Mouse (Mus musculus): ENCODE measurements around the gene Shank1. TPM values are rescaled to one million over a fixed set of nuclear protein-coding genes. Genes with fewer than 3 reads are reported as not detected.
A peak's percentile ranks its signal among the peaks of the same experiment; 100 is the strongest.

Gene Shank1
- polyA plus RNA-seq, 1 experiment from 2014 or later = 1.7 TPM

- H3K27ac ChIP-seq (ENCODE audit: low read length) = no peak overlapping the region
- no peaks in the 10 kb centered on the region for H3K36me3 ChIP-seq (ENCODE audit: control insufficient read depth, insufficient read depth, low read length)
- no peak overlapping the region for H3K4me2 ChIP-seq (ENCODE audit: low read depth, low read length)
- H3K9ac ChIP-seq (ENCODE audit: low read length) = no peak overlapping the region
- H3K4me1 ChIP-seq (ENCODE audit: control insufficient read depth, insufficient read depth, low read length) = no peaks in the 10 kb centered on the region
- no peaks in the 10 kb centered on the region for H3K27me3 ChIP-seq (ENCODE audit: control insufficient read depth, insufficient read depth, low read length)
- H3K9me3 ChIP-seq (replicated peaks; ENCODE audit: control insufficient read depth, low read length) = no peaks in the 10 kb centered on the region
- no peak for ATAC-seq (ENCODE audit: insufficient read depth, low FRiP score)
- 82% methylated on average over 4 of the region's 4 CpGs for WGBS
- H3K4me3 ChIP-seq (replicated peaks; ENCODE audit: low read length) = no peak overlapping the region
Measured at GRCm38 (mm10) chr7:44391831-44392230, 81.8 kb downstream of the Shank1 start.

GRCm38 (mm10) chr7:44392341-44392740 is 82.3 kb downstream of the Shank1 start:
- no peaks in the 10 kb centered on the region for H3K9me3 ChIP-seq (replicated peaks; ENCODE audit: control insufficient read depth, low read length)
- 82% methylated on average over 14 of the region's 14 CpGs for WGBS
- no peak overlapping the region for H3K27ac ChIP-seq (ENCODE audit: low read length)
- ATAC-seq (ENCODE audit: insufficient read depth, low FRiP score) = no peak
- no peak overlapping the region for H3K4me3 ChIP-seq (replicated peaks; ENCODE audit: low read length)
- H3K9ac ChIP-seq (ENCODE audit: low read length) = no peak overlapping the region
- no peak overlapping the region for H3K4me2 ChIP-seq (ENCODE audit: low read depth, low read length)
- H3K27me3 ChIP-seq (ENCODE audit: control insufficient read depth, insufficient read depth, low read length) = no peaks in the 10 kb centered on the region
- no peaks in the 10 kb centered on the region for H3K36me3 ChIP-seq (ENCODE audit: control insufficient read depth, insufficient read depth, low read length)
- no peaks in the 10 kb centered on the region for H3K4me1 ChIP-seq (ENCODE audit: control insufficient read depth, insufficient read depth, low read length)

GRCm38 (mm10) chr7:44393284-44393683 is 83.2 kb downstream of the Shank1 start:
- WGBS = 89% methylated on average over 17 of the region's 17 CpGs
- H3K4me2 ChIP-seq (ENCODE audit: low read depth, low read length) = no peak overlapping the region
- H3K4me3 ChIP-seq (replicated peaks; ENCODE audit: low read length) = no peak overlapping the region
- H3K9ac ChIP-seq (ENCODE audit: low read length) = no peak overlapping the region
- H3K36me3 ChIP-seq (ENCODE audit: control insufficient read depth, insufficient read depth, low read length) = no peaks in the 10 kb centered on the region
- H3K4me1 ChIP-seq (ENCODE audit: control insufficient read depth, insufficient read depth, low read length) = no peaks in the 10 kb centered on the region
- H3K27me3 ChIP-seq (ENCODE audit: control insufficient read depth, insufficient read depth, low read length) = no peaks in the 10 kb centered on the region
- H3K27ac ChIP-seq (ENCODE audit: low read length) = no peak overlapping the region
- ATAC-seq (ENCODE audit: insufficient read depth, low FRiP score) = no peak
- H3K9me3 ChIP-seq (replicated peaks; ENCODE audit: control insufficient read depth, low read length) = no peaks in the 10 kb centered on the region

- Histone ChIP-seq H3K27ac (ENCODE audit: low read length) (no peak overlapping the region), H3K9ac (ENCODE audit: low read length) (no peak overlapping the region), H3K4me1 (ENCODE audit: control insufficient read depth, insufficient read depth, low read length) (no peaks in the 10 kb centered on the region), H3K9me3 (replicated peaks; ENCODE audit: control insufficient read depth, low read length) (no peaks in the 10 kb centered on the region), H3K36me3 (ENCODE audit: control insufficient read depth, insufficient read depth, low read length) (no peaks in the 10 kb centered on the region), H3K4me3 (replicated peaks; ENCODE audit: low read length) (no peak overlapping the region), H3K27me3 (ENCODE audit: control insufficient read depth, insufficient read depth, low read length) (no peaks in the 10 kb centered on the region), H3K4me2 (ENCODE audit: low read depth, low read length) (no peak overlapping the region)
- 0 out of 2 replicates have a peak, but pooled peaks have one; percentile 22 for ATAC-seq (ENCODE audit: insufficient read depth, low FRiP score)
- WGBS = 19% methylated on average over 3 of the region's 3 CpGs
Measured at GRCm38 (mm10) chr7:44398570-44398969, 88.5 kb downstream of the Shank1 start.

- H3K27me3 ChIP-seq (ENCODE audit: control insufficient read depth, insufficient read depth, low read length) = no peaks in the 10 kb centered on the region
- WGBS = 69% methylated on average over 6 of the region's 6 CpGs
- no peak overlapping the region for H3K4me2 ChIP-seq (ENCODE audit: low read depth, low read length)
- H3K9me3 ChIP-seq (replicated peaks; ENCODE audit: control insufficient read depth, low read length) = no peaks in the 10 kb centered on the region
- H3K4me3 ChIP-seq (replicated peaks; ENCODE audit: low read length) = no peak overlapping the region
- no peak overlapping the region for H3K27ac ChIP-seq (ENCODE audit: low read length)
- no peaks in the 10 kb centered on the region for H3K4me1 ChIP-seq (ENCODE audit: control insufficient read depth, insufficient read depth, low read length)
- H3K36me3 ChIP-seq (ENCODE audit: control insufficient read depth, insufficient read depth, low read length) = no peaks in the 10 kb centered on the region
- ATAC-seq (ENCODE audit: insufficient read depth, low FRiP score) = no peak
- no peak overlapping the region for H3K9ac ChIP-seq (ENCODE audit: low read length)
Measured at GRCm38 (mm10) chr7:44401673-44402072, 91.6 kb downstream of the Shank1 start.

- Histone ChIP-seq H3K4me2 (ENCODE audit: low read depth, low read length) (peak overlapping the region; percentile 50), H3K27me3 (ENCODE audit: control insufficient read depth, insufficient read depth, low read length) (no peaks in the 10 kb centered on the region), H3K27ac (ENCODE audit: low read length) (no peak overlapping the region), H3K4me3 (replicated peaks; ENCODE audit: low read length) (peak overlapping the region; percentile 40), H3K9me3 (replicated peaks; ENCODE audit: control insufficient read depth, low read length) (no peaks in the 10 kb centered on the region), H3K4me1 (ENCODE audit: control insufficient read depth, insufficient read depth, low read length) (no peaks in the 10 kb centered on the region), H3K9ac (ENCODE audit: low read length) (no peak overlapping the region), H3K36me3 (ENCODE audit: control insufficient read depth, insufficient read depth, low read length) (no peaks in the 10 kb centered on the region)
- 2% methylated on average over 27 of the region's 27 CpGs for whole genome bisulfite sequencing
- peak; percentile 94 for ATAC-seq (ENCODE audit: insufficient read depth, low FRiP score)
Measured at GRCm38 (mm10) chr7:44405346-44406014, 95.4 kb downstream of the Shank1 start.

GRCm38 (mm10) chr7:44406015-44406355 is 95.9 kb downstream of the Shank1 start:
- H3K4me3 ChIP-seq (replicated peaks; ENCODE audit: low read length) = no peak overlapping the region; the same call in 1 of the 2 replicates
- H3K4me1 ChIP-seq (ENCODE audit: control insufficient read depth, insufficient read depth, low read length) = no peaks in the 10 kb centered on the region
- under 1% methylated on average over 5 of the region's 5 CpGs for WGBS
- peak overlapping the region; percentile 50; the same call in 1 of the 2 replicates for H3K4me2 ChIP-seq (ENCODE audit: low read depth, low read length)
- no peaks in the 10 kb centered on the region for H3K36me3 ChIP-seq (ENCODE audit: control insufficient read depth, insufficient read depth, low read length)
- no peaks in the 10 kb centered on the region for H3K27me3 ChIP-seq (ENCODE audit: control insufficient read depth, insufficient read depth, low read length)
- 0 out of 2 replicates have a peak, but pooled peaks have one; percentile 3 for ATAC-seq (ENCODE audit: insufficient read depth, low FRiP score)
- no peaks in the 10 kb centered on the region for H3K9me3 ChIP-seq (replicated peaks; ENCODE audit: control insufficient read depth, low read length)
- H3K9ac ChIP-seq (ENCODE audit: low read length) = no peak overlapping the region
- no peak overlapping the region for H3K27ac ChIP-seq (ENCODE audit: low read length)

Other genes with a start within 250 kb of the Shank1 start
- gene Klk1b21, start 207.9 kb upstream of the Shank1 start, polyA plus RNA-seq (2015; fragmentation: Nextera tagmentation; extraction: Ambion mirVana) = not detected in 2 replicates
- not detected in 2 replicates for gene Klk1b22, start 197.6 kb upstream of the Shank1 start, polyA plus RNA-seq (2015; fragmentation: Nextera tagmentation; extraction: Ambion mirVana)
- gene Klk1b16, start 173.5 kb upstream of the Shank1 start, polyA plus RNA-seq (2015; fragmentation: Nextera tagmentation; extraction: Ambion mirVana) = 0.25 TPM in 1 of 2 replicates, not detected in the other
- 0.41 TPM in 1 of 2 replicates, not detected in the other for gene Klk1b24, start 122.0 kb upstream of the Shank1 start, polyA plus RNA-seq (2015; fragmentation: Nextera tagmentation; extraction: Ambion mirVana)
- 0.61 TPM in 2 replicates for gene Klk1b3, start 112.1 kb upstream of the Shank1 start, polyA plus RNA-seq (2015; fragmentation: Nextera tagmentation; extraction: Ambion mirVana)
- 0.72 and 0.90 TPM in 2 replicates for gene Klk1b4, start 102.8 kb upstream of the Shank1 start, polyA plus RNA-seq (2015; fragmentation: Nextera tagmentation; extraction: Ambion mirVana)
- gene Klk1b5, start 94.3 kb upstream of the Shank1 start, polyA plus RNA-seq (2015; fragmentation: Nextera tagmentation; extraction: Ambion mirVana) = 0.22 and 0.25 TPM in 2 replicates
- gene Klk1, start 84.9 kb upstream of the Shank1 start, polyA plus RNA-seq (2015; fragmentation: Nextera tagmentation; extraction: Ambion mirVana) = 30.6 and 59.7 TPM in 2 replicates
- gene Gm36864, start 74.1 kb upstream of the Shank1 start, polyA plus RNA-seq (2015; fragmentation: Nextera tagmentation; extraction: Ambion mirVana) = 0.13 TPM in 1 of 2 replicates, not detected in the other
- gene 1700028J19Rik, start 63.6 kb upstream of the Shank1 start, polyA plus RNA-seq (2015; fragmentation: Nextera tagmentation; extraction: Ambion mirVana) = 1.4 and 1.6 TPM in 2 replicates
- 131 and 139 TPM in 2 replicates for gene 2410002F23Rik, start 63.5 kb upstream of the Shank1 start, polyA plus RNA-seq (2015; fragmentation: Nextera tagmentation; extraction: Ambion mirVana)
- 0.27 TPM in 1 of 2 replicates, not detected in the other for gene Acp4, start 52.9 kb upstream of the Shank1 start, polyA plus RNA-seq (2015; fragmentation: Nextera tagmentation; extraction: Ambion mirVana)
- gene Gm15517, start 48.8 kb upstream of the Shank1 start, polyA plus RNA-seq (2015; fragmentation: Nextera tagmentation; extraction: Ambion mirVana) = not detected in 2 replicates
- gene Clec11a, start 3.4 kb upstream of the Shank1 start, polyA plus RNA-seq (2015; fragmentation: Nextera tagmentation; extraction: Ambion mirVana) = 6.1 and 7.4 TPM in 2 replicates
- gene Syt3, start 73.8 kb downstream of the Shank1 start, polyA plus RNA-seq (2015; fragmentation: Nextera tagmentation; extraction: Ambion mirVana) = 1.3 and 1.5 TPM in 2 replicates
- gene 1700008O03Rik, start 75.6 kb downstream of the Shank1 start, polyA plus RNA-seq (2015; fragmentation: Nextera tagmentation; extraction: Ambion mirVana) = 0.84 and 1.2 TPM in 2 replicates
- 0.31 and 0.52 TPM in 2 replicates for gene Lrrc4b, start 118.8 kb downstream of the Shank1 start, polyA plus RNA-seq (2015; fragmentation: Nextera tagmentation; extraction: Ambion mirVana)
- gene Aspdh, start 155.1 kb downstream of the Shank1 start, polyA plus RNA-seq (2015; fragmentation: Nextera tagmentation; extraction: Ambion mirVana) = 0.72 and 0.87 TPM in 2 replicates
- 88.0 and 102 TPM in 2 replicates for gene Josd2, start 157.7 kb downstream of the Shank1 start, polyA plus RNA-seq (2015; fragmentation: Nextera tagmentation; extraction: Ambion mirVana)
- gene Emc10, start 186.3 kb downstream of the Shank1 start, polyA plus RNA-seq (2015; fragmentation: Nextera tagmentation; extraction: Ambion mirVana) = 69.9 and 80.7 TPM in 2 replicates
- 7.0 and 8.2 TPM in 2 replicates for gene Fam71e1, start 186.3 kb downstream of the Shank1 start, polyA plus RNA-seq (2015; fragmentation: Nextera tagmentation; extraction: Ambion mirVana)
- 0.41 and 1.8 TPM in 2 replicates for gene Mybpc2, start 214.4 kb downstream of the Shank1 start, polyA plus RNA-seq (2015; fragmentation: Nextera tagmentation; extraction: Ambion mirVana)
- 0.52 and 0.76 TPM in 2 replicates for gene Spib, start 221.8 kb downstream of the Shank1 start, polyA plus RNA-seq (2015; fragmentation: Nextera tagmentation; extraction: Ambion mirVana)
- 70.3 and 72.8 TPM in 2 replicates for gene Pold1, start 238.6 kb downstream of the Shank1 start, polyA plus RNA-seq (2015; fragmentation: Nextera tagmentation; extraction: Ambion mirVana)
- gene Nr1h2, start 243.7 kb downstream of the Shank1 start, polyA plus RNA-seq (2015; fragmentation: Nextera tagmentation; extraction: Ambion mirVana) = 62.0 and 68.6 TPM in 2 replicates

All from stomach, embryonic 16.5 days (tissue).